Mouse (Mus musculus) erythroblast, embryonic 14.5 days (primary cell): ENCODE results near the gene Clec14a.

Experiments
- GATA1 ChIP-seq: IDR thresholded peaks from 2 replicates; pipeline ENCODE4 v1.6.1; 2012; ENCODE audit warnings: low read length, inconsistent platforms, mixed read lengths
- TAL1 ChIP-seq: IDR thresholded peaks from 3 replicates; pipeline ENCODE4 v1.6.1; 2012; ENCODE audit warnings: low read length, inconsistent platforms, mixed read lengths

DNA sequence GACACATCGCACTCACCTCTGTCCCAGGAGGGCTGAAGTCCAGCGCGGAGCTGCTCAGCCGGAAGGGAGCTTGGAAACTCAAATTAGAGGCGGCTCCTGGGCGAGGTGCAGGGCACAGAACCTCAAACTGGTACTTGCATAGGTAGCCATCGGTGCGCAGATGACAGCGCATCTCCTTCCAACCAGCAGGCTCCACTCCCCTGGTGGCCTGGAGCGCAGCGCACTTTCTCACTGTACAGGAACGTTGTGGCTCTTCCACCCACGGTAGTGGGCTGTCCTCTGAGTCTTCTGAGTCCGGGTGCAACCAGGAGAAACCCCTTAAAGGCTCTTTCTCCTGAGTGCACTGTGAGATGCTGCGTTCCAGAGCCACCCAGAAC is 916 bp downstream of the Clec14a start:
- no peak for TF ChIP-seq GATA1
- TF ChIP-seq TAL1, result no peak
